Mouse (Mus musculus) spleen, postnatal 10 days (tissue): ENCODE measurements around the gene Olfr15.
"Not testable (repeated sequence)": the region's sequence is repeated elsewhere in the genome, so short reads cannot be mapped to it uniquely, and the experiment has no call there.

ENCODE experiments used
- DNase-seq, 2 experiments: peaks; one replicate each; pipeline ENCODE4 v3.0.0; 2021 to 2022; ENCODE audit warnings: low spot score in 2 of 2

Olfr15 gene

GRCm38 (mm10) chr16:3830588-3831109, at the start of gene Olfr15:
Gene Olfr15, plus strand, starts transcription at chr16:3830878.
- DNase-seq = no peak

- DNase-seq = no peak
Observed at GRCm38 (mm10) chr16:3781237-3781636, 49.4 kb upstream of the Olfr15 start.

GRCm38 (mm10) chr16:3788394-3788793, 42.3 kb upstream of the Olfr15 start:
- no peak for DNase-seq

DNA sequence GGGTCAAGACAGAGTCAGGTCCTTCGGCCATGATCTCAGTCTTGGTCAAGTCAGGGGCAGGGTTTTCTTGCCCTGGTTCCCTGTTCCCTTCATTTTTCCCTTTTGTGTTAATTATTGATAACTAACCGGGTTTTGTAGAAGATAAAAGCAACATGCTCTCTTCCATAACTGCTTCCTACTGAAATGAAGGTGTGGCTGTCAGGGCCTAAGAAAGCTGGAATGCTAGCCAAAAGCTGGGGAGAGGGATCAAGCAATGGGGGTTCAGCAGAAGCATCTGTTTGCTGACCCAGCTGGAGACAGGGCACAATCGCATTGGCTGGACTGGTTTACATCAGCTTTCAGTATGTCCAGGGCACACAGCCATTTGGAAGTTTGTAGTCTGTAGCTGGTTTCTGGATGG, 22.5 kb upstream of the Olfr15 start:
- DNase-seq = no peak

DNA sequence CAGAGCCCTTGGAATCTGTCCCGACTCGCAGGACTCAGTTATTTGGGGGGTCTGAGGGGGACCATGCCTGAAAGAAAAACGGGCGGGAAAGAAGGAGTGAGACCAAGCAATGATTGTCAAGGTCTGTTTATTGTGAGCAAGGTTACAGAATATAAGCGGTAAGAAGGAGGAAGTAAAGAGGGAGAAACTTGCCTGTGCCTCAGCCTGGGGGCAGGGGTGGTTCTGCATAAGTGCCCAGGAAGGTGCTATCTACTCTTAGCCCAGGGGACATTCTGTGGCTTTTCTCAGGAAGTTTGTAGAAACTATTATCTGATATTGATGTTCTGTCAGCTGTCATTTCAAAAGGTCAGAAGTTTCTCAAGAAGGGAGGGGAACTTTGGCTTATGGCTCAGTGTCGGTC, 16.0 kb upstream of the Olfr15 start:
- DNase-seq = peak in 1 of 2 experiments; percentile 43

DNA sequence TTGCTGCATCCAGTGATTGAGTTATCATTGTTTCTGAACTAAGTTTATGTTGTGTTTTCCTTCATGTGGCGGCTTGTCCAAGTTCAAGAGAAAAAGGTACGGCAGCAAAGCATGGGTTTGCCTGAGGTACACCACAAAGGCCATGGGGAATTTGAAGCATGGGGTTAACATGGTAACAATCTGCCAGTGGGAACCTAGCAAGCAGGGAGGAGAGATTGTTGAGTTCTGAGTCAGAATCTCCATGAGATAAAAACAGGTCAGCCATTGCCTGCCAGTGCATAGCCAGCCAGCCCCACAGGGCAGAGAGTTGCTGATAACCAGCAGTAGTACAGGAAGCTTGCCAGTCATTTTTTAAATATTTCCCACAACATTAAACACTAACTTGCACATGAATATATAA, 10.5 kb upstream of the Olfr15 start:
- no peak for DNase-seq

- no peak for DNase-seq
Observed at GRCm38 (mm10) chr16:3828021-3828420, 2.7 kb upstream of the Olfr15 start.

GRCm38 (mm10) chr16:3829727-3830126, 951 bp upstream of the Olfr15 start:
- no peak for DNase-seq

- no peak for DNase-seq
Observed at GRCm38 (mm10) chr16:3835461-3835860, 4.8 kb downstream of the Olfr15 start.

GRCm38 (mm10) chr16:3839157-3839885, 8.6 kb downstream of the Olfr15 start:
- no peak for DNase-seq

DNA sequence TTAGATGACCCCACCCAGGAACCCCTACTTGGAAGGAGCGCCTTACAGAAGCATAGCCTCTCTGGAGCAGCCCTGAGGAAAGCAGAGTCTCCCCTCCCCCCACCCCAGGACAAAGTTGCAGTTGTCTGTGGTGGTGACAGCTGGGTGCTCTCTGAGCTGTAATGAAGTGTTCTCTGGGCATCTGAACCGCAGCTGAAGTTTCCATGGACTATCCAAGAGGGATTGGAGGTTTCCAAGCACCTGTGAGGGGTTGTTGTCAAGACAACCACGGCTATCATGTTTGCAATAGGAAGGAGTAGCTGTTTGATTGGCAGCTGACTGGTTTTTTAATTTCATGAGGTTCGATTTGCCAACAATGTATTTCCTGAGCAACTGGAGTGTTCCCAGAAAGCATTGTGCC, 12.3 kb downstream of the Olfr15 start:
- no peak for DNase-seq

DNA sequence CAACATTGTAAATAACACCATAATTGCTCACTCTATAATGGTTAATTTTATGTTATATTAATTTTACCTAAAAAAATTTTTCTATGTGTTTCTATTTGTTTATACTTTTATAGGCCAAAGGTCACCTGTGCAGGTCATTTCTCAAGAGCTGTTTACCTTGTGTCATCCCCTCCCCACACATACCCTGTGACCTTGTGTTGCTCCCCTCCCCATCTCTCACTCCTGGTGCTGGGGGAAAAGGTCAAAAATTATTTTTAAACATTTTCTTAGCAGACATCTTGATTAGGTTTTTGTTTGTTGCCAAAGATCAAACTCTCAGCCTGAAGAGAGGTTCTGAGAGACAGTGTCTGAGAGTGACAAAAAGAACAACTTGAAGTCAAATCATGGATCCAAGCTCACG, 13.1 kb downstream of the Olfr15 start:
- DNase-seq = no peak

DNA sequence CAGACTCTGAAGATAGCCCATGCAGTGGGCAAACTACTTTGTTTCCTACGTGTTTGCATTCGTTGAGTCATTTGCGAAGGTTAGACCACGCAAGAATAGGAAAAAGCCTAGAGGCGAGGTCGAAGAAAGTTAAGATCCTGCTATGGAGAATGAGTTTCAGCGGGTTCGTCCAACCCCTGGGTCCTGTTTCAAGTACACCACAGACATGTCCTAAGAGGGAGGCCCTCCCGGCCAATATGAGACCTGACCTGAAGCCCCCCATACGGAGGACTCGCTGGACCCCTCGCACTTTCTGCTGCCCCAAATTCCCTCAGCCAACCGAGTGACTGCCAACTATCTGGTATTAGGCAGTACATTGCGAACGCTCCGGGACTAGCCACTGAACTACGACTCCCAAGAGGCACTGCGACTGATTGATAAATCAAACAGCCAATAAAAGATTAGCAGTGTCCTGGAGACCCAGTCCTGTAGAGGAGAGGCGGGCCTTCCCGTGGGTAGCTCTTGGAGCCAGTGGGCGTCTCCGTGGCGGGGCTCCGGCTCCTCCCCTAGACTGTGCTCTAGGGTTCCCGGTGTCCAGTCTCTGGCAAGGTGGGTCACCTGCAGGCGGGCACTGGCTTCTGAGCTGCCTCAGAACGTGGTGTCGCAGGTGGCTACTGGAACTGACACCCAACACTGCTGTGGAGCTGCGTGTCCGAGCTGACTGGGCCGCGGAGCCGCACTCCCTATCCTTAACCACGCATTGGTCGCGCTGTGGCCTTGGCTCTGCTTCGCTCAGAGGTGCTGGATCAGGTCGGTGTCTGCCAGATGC, 16.2 kb downstream of the Olfr15 start, which contains the start of gene Zfp174:
Gene Zfp174, plus strand, starts transcription at position 558 of the 808 bp plus-strand sequence.
- DNase-seq = peak; percentile 84 to 92

DNA sequence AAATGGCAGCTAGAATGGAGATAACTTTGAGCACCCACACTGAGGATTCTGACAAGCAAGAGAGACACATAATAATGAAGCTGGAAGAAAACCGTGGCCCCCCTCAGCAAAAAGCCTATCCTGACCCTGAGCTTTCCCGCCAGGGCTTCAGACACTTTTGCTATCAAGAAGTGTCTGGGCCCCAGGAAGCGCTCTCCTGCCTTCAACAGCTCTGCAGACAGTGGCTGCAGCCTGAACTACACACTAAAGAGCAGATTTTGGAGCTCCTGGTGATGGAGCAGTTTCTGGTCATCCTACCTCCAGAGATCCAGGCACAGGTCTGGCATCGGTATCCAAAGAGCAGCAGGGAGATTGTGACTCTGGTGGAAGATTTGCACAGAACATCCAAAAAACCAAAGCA, 17.2 kb downstream of the Olfr15 start:
- no peak for DNase-seq

- no peak for DNase-seq
Observed at GRCm38 (mm10) chr16:3848416-3848815, 17.7 kb downstream of the Olfr15 start.

GRCm38 (mm10) chr16:3851301-3851700, 20.6 kb downstream of the Olfr15 start:
- DNase-seq = not testable (repeated sequence)

DNA sequence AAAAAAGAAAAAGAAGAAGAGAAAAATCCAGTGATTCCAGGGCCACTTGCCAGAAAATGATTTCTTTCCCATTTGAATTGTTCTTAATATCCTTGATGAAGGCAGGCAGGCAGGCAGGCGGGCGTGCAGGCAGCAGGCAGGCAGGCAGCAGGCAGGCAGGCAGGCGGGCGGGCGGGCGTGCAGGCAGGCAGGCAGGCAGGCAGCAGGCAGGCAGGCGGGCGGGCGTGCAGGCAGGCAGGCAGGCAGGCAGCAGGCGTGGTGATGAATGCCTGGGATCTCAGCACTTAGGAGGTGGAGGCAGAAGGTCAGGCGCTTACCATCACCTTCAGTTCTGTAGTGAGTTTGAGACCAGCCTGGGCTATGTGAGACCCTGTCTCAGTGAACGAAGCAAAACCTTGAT, 21.9 kb downstream of the Olfr15 start:
- DNase-seq = no peak

GRCm38 (mm10) chr16:3854437-3855182, 23.9 kb downstream of the Olfr15 start:
- DNase-seq = no peak

DNA sequence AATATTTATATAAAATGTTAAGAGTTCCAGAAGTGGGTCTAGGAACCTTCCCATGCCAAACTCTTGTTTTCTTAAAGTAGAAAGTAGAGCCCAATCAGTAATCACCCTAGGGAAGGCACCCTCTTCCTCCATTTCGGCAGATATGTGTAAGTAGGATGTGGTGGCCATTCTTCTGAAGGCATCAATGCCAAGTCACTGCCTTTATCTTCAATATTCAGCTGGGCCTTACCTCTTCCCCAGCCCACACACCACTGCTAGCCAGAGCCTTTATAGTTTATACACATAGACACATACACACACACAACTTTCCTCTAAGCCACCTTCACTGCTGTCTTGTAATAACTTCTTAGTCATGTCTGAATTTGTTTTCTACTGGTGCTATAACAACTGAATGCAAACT, 25.1 kb downstream of the Olfr15 start:
- DNase-seq = no peak

- no peak for DNase-seq
Observed at GRCm38 (mm10) chr16:3859254-3859653, 28.6 kb downstream of the Olfr15 start.

- DNase-seq = no peak
Observed at GRCm38 (mm10) chr16:3871815-3872214, 41.1 kb downstream of the Olfr15 start.
